Mouse (Mus musculus) ES-Bruce4 (cell line): Measurements from ENCODE around the gene Foxl1.

Source experiments
- CTCF ChIP-seq: IDR thresholded peaks from one replicate; pipeline ENCODE4 v1.8.1; 2011; ENCODE audit warnings: low read depth, low read length
- EP300 ChIP-seq: IDR thresholded peaks from 2 replicates; pipeline ENCODE4 v1.6.1; 2011; ENCODE audit warnings: low read depth, low read length; ENCODE audit not compliant: insufficient read depth
- POLR2A ChIP-seq: IDR thresholded peaks from one replicate; pipeline ENCODE4 v1.8.1; 2011; ENCODE audit warnings: low read length; ENCODE audit not compliant: insufficient read depth

DNA sequence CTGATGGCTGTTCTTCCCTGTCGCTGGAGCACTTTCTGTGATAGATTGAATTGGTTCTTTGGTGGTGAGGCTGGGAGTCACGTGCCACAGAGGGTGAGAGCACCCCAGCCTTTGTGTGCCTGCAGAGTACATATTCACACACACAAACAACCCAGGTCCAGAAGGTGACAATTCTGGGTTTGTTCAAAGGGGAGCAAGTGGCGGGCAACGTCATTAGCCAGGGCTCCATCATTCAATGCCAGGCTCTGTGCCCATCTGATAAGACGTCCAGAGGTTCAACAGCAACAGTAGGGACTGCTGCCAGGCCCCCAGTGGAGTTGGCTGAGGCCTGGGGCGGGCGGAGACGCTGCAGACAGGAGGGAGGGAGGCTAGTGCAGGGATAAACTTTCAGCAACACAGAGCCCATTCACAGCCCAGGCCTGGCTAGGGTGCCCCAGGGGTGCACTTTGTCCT, 36.3 kb downstream of the Foxl1 start:
- no peak for TF ChIP-seq POLR2A
- no peak for TF ChIP-seq EP300
- TF ChIP-seq CTCF = no peak
